Mouse (Mus musculus): ENCODE measurements around the gene Ralgps2. TPM values are rescaled to one million over a fixed set of nuclear protein-coding genes. Genes with fewer than 3 reads are reported as not detected.

Gene Ralgps2
- total RNA-seq, 2 experiments from 2014 or later, result 43.3 to 54.7 TPM

DNA sequence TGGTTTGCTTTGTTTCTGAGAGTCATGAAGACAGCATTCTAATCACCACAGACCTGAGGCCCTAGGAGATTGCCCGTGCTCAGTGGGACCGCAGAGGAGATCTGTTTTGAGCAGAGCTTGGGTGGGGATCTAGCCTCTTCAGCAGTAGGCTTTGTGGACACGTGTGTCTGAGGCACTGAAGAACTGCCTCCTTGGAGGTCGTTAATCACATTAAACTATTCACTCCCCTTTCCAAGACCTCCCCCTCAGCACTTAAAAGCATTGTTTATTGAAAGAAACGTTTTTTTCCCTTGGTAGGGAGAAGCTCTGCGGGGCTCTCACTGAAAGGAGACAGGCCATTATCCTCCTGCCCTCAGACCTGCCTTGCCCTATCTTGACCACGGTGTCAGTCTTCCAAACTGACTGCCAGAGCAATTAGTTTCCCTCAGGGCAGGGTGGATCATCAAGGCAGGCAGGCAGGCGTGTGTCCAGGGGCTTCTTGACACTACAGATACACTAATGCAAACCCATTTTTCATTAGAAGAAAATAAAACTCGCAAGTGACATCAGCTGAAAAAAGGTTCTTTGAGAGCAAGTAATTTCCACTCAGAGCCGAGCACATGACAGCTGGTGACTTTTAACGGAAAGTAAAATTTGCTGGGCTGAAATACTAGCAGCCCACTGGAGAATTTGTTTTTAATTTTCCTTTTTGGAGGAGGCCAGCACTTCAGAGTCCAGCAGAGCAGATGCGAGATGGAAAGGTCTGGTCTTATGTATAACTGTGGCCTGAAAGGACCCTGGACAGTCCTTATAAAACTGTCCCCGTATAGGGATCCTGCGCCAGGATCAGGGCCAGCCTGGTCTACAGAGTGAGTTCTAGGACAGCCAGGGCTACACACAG, 157.2 kb downstream of the Ralgps2 start:
- intact Hi-C loops (cut with DNase I), result no loop called here
- DNase-seq (ENCODE audit: low spot score in 2 of 2), result no peak

DNA sequence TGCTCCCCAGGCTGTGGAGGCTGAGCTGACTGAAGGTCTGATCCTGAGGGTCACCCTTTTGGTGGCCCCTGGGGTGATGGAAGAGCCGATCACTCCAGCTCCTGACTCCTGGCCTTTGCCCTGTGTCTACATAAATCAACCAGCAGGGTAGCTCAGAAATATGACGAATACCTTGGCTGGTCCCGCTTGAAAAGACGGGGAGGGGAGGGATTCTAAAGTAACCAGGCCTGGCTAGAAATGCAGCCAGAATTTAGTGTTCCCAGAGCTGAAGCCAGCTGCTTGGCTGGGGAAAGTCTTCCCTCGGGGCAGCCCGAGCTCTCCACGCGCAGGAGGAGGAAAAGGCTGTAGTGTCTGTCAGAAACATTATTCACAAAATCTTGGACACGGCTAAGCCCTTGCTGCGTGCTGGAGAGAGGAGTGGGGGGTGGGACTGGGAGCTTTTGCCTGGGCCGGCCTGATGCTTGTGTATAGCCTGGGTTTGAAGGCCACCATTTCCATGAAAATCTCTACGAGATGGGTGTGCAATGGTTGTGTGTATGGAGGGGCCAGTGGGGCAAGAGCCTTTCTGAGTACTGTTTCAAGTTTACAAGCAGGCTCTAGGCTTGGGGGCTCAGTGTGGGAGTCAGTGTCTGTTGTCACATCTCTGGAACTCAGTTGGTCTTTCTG, 158.2 kb downstream of the Ralgps2 start:
- DNase-seq (ENCODE audit: low spot score in 2 of 2), result peak in 1 of 2 experiments; percentile 12
- intact Hi-C loops (cut with DNase I), result no loop called here

DNA sequence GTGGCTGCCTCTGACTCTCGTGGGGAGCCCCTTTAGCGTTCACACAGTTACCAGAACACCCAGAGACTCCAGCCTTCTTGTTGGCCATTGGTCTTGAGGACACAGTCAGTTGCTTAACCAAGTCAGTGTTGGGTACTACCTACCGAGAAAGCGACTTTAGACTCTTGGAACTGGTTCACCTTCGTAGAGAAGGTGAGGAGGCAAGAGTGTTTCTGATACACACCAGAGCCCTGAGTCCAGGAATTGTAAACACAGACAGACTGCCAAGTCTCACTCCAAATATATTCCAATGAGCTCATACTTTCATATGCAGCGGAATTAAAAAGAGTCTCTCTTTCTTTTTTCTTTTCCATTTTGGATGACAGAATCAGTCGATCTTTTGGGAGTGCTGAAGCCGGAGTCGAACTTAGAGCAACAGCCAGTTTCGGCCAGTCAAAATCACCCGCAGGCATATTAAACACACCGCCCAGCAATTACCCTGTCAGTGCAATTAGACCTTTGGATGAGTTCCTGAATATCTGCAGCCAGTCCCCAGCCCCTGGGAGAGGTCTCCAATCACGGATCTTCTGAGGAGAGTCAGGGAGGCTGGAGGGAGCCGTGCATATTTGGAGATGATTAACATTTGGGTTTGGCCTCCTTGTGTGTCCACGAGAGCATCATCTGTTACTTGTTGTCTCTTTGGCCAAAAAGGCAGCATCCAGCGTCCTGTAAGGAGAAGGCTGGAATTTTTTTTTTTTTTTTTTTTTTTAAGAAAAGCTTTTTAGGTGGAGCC, 159.0 kb downstream of the Ralgps2 start:
- intact Hi-C loops (cut with DNase I), result no loop called here
- no peak for DNase-seq (ENCODE audit: low spot score in 2 of 2)

DNA sequence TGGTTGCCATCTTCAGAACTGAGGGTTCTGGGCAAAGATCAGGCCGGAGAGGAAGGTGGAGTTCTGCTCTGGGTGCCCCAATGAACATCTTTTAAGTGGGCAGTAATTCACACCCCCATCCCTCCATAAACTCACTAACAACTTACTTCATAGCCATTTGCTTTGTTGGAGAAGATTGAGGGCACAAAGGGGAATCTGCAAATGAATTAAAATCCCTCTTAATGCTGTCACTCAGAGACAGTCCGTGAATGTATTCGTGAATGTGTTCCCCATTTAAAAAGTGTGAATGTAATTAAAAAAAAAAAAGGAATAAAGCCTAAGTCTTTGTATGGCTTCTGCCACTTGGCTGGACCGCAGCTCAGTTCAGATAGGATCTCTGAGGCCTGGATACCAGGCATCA, 159.8 kb downstream of the Ralgps2 start:
- intact Hi-C loops (cut with DNase I), result no loop called here
- DNase-seq (ENCODE audit: low spot score in 2 of 2), result no peak

DNA sequence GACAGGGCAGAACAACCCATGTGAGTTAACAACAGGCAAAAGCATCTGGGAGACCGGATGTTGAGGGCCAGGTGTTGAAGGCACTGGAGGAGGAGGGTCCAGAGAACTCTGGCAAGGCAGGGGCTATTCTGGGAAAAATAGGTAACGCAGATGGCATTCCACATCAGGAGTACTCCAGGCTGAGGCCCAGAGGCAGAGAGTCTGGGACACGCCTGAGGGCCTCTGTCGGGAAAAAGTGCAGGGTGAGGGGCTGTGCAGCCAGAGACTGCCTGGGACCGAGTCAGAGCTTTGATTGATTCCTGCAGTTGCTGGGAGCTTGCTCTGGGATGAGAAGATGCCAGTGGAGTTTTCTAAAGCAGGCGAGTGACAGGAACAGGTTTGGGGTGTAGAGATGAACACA, 160.4 kb downstream of the Ralgps2 start:
- no peak for DNase-seq (ENCODE audit: low spot score in 2 of 2)
- intact Hi-C loops (cut with DNase I), result no loop called here

DNA sequence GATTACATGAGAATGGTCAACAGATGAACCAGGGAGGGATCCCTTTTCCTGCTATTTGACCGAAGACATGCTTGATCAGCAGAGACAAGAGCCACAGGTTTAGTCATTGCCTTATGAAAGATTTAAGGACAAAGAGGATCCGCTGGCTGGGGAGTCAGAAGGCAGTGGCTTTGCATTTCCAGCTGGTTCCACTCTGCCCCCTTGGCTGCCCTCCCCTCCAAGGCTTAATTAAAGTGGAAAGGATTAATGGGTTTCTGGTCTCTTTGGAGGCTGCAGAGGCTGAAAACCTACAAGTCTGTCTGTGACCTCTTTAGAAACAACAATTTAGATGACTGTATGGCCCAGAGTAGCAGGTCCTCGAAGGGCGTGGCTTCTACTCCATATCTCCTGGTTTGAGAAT, 161.5 kb downstream of the Ralgps2 start:
- intact Hi-C loops (cut with DNase I), result no loop called here
- DNase-seq (ENCODE audit: low spot score in 2 of 2), result no peak

DNA sequence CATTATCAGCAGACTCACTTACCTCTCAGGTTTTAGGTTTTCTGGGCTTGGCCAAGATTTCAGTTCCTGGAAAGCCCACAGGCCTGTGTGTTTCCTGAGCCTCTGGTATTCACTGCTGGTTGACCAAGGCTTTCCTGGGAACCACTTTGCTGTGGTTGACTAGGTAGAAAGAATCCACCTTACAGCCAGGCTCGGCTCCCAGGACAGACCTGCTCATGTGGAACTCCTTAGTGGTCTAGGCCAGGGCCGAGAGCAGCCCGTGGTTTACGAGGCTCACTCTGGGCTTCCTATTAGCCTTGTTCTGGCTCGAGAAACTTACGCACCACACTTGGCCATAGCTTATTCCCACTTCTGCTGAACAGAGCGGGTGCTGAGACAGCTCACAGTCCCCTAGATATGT, 163.4 kb downstream of the Ralgps2 start:
- intact Hi-C loops (cut with DNase I), result no loop called here
- no peak for DNase-seq (ENCODE audit: low spot score in 2 of 2)

DNA sequence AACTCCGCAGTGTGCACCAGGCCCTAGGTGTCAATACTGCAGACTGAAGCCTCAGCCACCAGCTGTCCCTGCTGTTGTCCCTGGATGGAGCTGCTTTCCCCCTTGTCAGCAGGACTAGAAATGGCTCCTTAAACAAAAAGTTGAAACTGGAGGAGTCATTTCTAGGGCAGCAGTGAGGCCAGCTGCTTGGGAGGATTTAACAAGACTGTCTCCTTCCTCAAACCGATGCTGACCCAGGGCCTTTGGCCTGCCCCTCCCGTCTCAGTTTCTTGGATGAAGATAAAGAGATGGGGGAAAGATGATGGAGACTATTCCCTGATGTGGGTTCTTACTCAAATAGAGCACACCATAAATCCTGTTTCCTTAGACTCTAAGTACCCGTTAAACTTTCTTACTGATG, 164.2 kb downstream of the Ralgps2 start:
- intact Hi-C loops (cut with DNase I), result no loop called here
- DNase-seq (ENCODE audit: low spot score in 2 of 2), result no peak

DNA sequence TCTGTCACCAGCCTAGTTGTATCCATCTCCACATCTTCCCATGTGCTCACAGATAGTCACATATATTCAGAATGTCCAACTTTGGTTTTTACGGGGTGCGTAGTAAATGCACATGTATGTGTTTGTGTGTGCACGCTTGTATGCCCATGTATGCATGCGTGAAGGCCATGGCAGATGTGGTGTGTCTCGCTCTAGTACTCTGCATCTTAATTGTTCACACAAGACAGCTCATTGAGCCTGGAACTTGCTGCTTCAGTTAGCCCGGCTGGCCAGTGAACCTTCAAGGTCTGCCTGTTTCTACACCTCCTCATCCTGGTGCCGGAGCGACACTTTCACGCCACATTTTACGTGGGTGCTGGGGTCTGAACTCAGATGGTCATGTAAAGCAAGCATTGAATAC, 168.6 kb downstream of the Ralgps2 start:
- DNase-seq (ENCODE audit: low spot score in 2 of 2), result no peak

DNA sequence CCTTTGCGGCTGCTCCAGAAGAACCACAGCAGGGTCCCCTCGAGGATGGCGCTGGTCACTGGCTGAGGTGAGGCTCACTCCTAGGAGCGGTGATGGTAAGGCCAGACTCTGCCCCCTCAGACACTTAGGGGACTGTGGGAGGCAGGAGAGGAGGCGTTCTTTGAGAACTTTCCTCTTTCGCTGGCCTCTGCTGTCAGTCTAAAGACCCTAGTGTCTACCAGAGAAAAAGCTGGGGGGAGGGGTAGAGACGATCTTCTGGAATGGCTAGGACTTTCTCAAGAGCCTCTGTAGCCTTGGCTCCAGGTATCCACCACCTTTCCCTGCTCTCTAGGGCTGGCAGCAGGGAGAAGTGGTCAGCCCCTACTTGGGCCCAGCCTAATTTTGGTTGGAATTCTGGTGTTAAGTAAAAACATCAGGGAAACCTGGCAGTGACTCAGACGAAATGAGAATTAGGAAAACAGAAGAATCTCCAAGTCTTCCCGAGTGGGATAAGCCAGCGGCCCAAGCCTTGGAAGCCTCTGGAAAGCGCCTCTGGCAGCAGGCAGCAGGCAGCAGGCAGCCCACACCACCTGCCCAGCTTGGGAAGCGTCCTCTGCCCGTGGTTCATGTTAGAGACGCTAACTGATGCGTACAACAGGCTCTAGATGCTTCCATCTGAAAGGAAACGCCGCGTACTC, 169.7 kb downstream of the Ralgps2 start:
- intact Hi-C loops (cut with DNase I), result no loop called here
- DNase-seq (ENCODE audit: low spot score in 2 of 2), result no peak

More for the DNA sequence above, 168.6 kb downstream of the Ralgps2 start:
- intact Hi-C loops (cut with DNase I), result no loop called here

DNA sequence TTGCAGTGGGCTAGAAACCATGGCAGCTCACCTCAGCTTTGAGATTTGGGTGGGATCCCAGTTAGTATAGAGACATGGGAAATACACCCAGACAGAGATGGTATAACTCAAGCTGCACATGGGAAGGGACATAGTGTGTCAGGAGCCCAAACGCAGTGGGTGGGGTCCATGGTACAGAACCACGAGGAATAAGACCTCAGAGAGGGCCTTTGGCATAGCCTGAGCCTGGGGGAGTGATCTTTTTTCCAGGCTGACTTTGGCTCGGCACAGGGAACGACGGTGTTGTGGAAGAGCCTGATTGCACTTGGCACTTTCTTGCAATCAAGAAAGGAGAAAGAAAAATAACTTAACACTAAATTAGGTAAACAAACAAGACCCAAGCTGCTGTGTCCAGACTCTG, 170.3 kb downstream of the Ralgps2 start:
- intact Hi-C loops (cut with DNase I), result no loop called here

DNA sequence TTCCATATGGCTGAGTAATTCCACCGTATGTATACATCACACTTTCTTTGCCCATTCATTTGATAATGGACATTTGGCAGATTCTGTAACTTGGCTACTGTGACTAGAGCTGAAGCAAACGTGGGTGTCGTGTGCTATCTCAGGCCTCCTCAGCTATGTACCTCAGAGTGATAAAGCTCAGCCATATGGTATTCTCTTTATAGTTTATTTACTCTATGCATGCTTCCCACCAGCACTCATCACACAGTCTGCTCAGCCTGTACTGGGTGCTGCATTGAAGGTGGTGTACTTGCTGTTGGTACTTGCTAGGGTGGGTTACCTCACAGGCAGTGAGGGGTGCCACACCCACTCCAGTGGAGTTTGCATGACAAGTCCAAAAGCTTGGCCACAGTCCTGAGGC, 174.1 kb downstream of the Ralgps2 start:
- peak; percentile 21 to 74 for DNase-seq (ENCODE audit: low spot score in 2 of 2)
- intact Hi-C loops (cut with DNase I), result no loop called here

More for the DNA sequence above, 170.3 kb downstream of the Ralgps2 start:
- DNase-seq (ENCODE audit: low spot score in 2 of 2), result no peak

DNA sequence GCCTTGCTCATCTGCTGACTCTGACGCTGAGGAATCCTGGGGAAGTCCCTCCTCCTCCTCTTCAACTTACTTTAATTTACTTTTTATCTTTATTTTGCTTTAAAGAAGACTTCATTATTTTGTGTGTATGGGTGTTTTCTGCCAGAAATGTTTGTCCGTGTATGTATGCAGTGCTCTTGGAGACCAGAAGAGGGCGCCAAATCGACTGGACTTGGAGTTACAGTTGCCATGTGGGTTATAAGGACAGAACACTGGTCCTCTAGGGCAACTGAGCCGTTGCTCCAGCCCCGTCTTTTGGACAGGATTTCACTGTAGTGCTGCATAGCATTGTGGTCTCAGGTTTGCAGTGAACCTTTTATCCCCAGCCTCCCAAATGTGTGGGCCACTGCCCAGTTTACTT, 174.8 kb downstream of the Ralgps2 start:
- DNase-seq (ENCODE audit: low spot score in 2 of 2), result no peak
- intact Hi-C loops (cut with DNase I), result no loop called here

DNA sequence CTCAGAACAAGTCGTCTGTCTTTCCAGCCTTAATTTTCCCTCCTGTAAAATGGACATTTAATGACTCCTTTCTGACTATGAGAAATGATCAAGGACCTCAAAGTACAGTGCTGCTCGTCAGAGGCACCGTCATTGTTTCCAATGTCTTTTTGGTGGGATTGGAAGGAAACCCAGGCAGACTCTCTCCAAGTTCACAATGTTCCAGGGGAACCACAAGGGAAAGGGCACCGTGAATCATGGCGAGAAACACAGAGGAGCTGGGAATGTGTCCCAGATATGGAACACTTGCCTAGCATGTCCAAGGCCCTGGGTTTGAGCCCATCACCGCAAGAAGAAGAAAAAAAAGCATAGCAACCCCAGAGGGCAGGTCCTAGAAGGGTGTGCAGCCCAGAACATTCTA, 176.1 kb downstream of the Ralgps2 start:
- no peak for DNase-seq (ENCODE audit: low spot score in 2 of 2)
- intact Hi-C loops (cut with DNase I), result no loop called here

DNA sequence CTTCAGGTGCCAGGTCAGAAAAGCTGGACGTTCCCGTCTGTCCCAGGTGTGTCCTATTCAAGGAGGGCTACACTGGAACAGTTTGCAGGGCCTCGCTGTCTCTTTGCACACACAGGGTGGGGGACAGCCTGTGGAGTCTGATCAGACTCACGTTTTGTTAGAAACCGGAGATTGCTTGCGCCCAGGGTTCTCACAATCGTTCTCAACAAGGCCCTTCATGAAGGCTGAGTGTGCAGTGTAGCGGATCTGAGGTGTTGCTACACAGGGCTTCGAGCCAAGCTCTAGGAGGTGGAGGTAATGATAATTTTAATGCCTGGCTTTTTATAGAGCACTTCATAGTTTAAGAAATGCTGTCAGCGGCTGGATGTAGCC, 178.0 kb downstream of the Ralgps2 start:
- no peak for DNase-seq (ENCODE audit: low spot score in 2 of 2)
- intact Hi-C loops (cut with DNase I), result no loop called here

DNA sequence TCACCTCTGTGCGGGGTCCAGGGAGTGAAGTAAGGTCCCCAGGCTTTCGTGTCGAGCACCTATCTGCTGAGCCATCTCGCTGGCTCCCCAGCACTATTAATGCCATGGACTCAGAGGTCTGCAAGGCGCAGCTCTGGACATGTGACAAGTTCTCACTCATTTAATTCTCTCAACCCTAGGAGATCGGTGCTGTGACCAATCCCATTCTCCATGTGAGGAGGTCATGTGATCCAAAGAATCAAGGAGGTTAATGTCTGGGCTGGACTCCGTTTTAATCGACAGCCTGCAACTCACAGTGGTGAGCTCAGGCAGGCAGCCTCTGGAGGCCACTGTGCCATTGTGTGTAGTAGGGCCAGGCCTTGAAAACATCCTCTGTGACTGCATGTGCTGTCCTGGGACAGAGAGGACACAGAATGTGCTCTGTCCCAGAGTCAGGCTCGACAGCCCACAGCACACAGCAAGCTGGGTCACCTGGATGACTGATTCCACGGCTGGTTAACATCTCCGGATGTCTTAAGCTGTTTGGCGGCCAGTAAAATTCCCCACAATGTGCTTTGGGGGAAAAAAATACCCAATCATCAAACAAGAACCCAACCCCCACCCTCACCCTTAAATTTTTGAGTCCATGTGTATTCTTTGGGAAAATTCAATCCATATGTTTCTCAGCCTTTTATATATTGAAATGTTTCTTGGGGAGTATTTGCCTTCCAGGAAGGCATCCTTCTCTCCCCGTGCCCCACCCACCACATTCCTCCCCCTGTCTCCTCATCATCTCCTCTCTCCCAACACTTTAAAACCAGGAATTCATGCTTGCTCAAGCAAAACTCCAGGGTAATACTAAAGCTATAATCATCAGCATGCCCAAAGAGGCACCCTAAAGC, 178.6 kb downstream of the Ralgps2 start:
- intact Hi-C loops (cut with DNase I), result no loop called here
- no peak for DNase-seq (ENCODE audit: low spot score in 2 of 2)

DNA sequence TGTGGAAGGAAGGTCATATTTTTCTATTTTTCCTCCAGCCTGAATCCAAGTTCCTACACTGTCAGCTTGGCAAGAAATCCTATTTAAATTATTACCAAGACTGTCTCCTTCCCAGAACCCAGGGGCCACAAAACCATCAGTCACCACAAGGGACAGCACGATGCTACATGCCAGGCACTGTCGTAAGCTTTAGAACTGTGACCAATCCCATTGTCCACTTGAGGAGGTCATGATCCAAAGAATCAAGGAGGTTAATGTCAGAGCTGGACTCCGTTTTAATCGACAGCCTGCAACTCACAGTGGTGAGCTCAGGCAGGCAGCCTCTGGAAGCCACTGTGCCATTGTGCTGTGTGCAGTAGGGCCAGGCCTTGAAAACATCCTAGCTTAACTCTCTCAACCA, 181.1 kb downstream of the Ralgps2 start:
- intact Hi-C loops (cut with DNase I), result loop anchor here (10.0 kb wide), 1 partner anchor 516 kb away; no protein-coding TSS in a partner anchor

DNA sequence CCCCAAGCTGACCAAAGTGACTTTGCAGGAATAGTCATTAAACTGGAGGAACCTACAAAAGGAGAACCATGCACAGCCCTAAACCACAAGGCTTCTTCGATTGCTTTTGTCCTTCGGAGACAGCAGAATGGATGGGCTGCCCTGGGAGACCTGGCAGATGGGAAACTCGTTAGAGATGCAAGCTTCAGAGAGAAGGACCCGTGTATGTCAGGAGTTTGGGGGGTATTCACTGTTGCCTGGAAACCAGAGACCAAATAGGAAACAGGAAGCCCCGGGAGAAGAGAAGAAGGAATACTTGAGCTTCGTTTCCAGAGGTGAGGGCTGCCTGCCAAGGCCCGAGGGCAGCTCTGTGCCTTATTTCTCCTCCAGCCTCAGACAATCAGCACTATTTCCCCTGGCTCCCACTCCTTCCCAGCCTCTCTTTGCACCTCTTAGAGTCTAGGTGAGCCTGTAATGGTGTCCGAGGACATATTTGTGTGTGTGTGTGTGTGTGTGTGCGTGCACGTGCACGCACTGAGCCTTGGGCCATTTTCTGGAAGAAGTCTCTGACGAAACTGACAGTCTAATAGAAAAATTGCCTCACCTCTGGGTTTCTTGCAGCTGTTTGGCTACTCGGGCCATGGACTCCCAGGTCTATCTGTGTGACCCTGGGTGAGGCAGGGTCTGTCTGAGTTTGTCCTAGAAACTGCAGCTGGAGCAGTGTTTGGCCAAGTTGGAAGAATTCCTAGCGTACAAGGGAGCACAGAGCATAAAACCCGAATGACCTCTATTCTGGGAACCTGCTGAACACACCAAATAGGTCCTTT, 184.6 kb downstream of the Ralgps2 start:
- DNase-seq (ENCODE audit: low spot score in 2 of 2), result no peak
- intact Hi-C loops (cut with DNase I), result loop anchor here (5.0 to 10.0 kb wide), 3 partner anchors 47 to 520 kb away; no protein-coding TSS in a partner anchor

More for the DNA sequence above, 181.1 kb downstream of the Ralgps2 start:
- no peak for DNase-seq (ENCODE audit: low spot score in 2 of 2)
